Mouse (Mus musculus) limb, embryonic 14.5 days (tissue): ENCODE measurements around the gene Hmgcs1. TPM values are rescaled to one million over a fixed set of nuclear protein-coding genes. Genes with fewer than 3 reads are reported as not detected.

Experiments used
- ATAC-seq: fragments of 200-750 bp; cut with Nextera tagmentation; 2 replicates; pipeline ENCODE4 v1.8.0; 2017; ENCODE audit warnings: low read depth, moderate number of reproducible peaks, moderate TSS enrichment; ENCODE audit not compliant: low FRiP score
- DNase-seq: peaks from one replicate; pipeline ENCODE4 v3.0.0-alpha.2; 2015; ENCODE audit warnings: low spot score
- H3K27ac ChIP-seq: fragments of 300-500 bp; sonication (generic); replicated peaks from 2 replicates; pipeline ENCODE4 v1.5.1; 2014; ENCODE audit warnings: low read depth, mild to moderate bottlenecking, low read length, moderate library complexity, mixed read lengths
- H3K27me3 ChIP-seq: fragments of 300-500 bp; sonication (generic); 2 replicates; pipeline ENCODE4 v1.6.1; 2014; ENCODE audit warnings: low read length, mixed read lengths; ENCODE audit not compliant: control insufficient read depth, insufficient read depth
- H3K36me3 ChIP-seq: fragments of 300-500 bp; sonication (generic); 2 replicates; pipeline ENCODE4 v1.6.1; 2014; ENCODE audit warnings: mild to moderate bottlenecking, low read length, moderate library complexity, mixed read lengths; ENCODE audit not compliant: control insufficient read depth, insufficient read depth
- H3K4me1 ChIP-seq: fragments of 300-500 bp; sonication (generic); 2 replicates; pipeline ENCODE4 v1.6.1; 2014; ENCODE audit warnings: antibody characterized with exemption, low read length, mixed read lengths; ENCODE audit not compliant: control insufficient read depth, insufficient read depth
- H3K4me2 ChIP-seq: fragments of 300-500 bp; sonication (generic); replicated peaks from 2 replicates; pipeline ENCODE4 v1.6.1; 2014; ENCODE audit warnings: low read depth, mild to moderate bottlenecking, low read length, moderate library complexity; ENCODE audit not compliant: severe bottlenecking
- H3K4me3 ChIP-seq: fragments of 300-500 bp; sonication (generic); replicated peaks from 2 replicates; pipeline ENCODE4 v1.5.1; 2014; ENCODE audit warnings: low read length
- H3K9ac ChIP-seq: fragments of 300-500 bp; sonication (generic); 2 replicates; pipeline ENCODE4 v1.6.1; 2014; ENCODE audit warnings: mild to moderate bottlenecking, low read depth, low read length, moderate library complexity; ENCODE audit not compliant: severe bottlenecking
- H3K9me3 ChIP-seq: fragments of 300-500 bp; sonication (generic); 2 replicates; pipeline ENCODE4 v1.6.1; 2016; ENCODE audit warnings: low read length; ENCODE audit not compliant: control insufficient read depth
- POLR2A ChIP-seq: fragments of 200-500 bp; IDR thresholded peaks from 2 replicates; pipeline ENCODE4 v1.8.0; 2012; ENCODE audit warnings: inconsistent platforms, mild to moderate bottlenecking, moderate library complexity, borderline replicate concordance; ENCODE audit not compliant: insufficient read depth, insufficient read length; ENCODE audit errors: extremely low read depth
- WGBS: fragments of 180-500 bp; shearing (Covaris S2); extraction: QIAGEN DNeasy Blood & Tissue Kit; methylation state at CpG from one replicate; pipeline ENCODE4 v1.1.7; 2014; 5-methylcytosine and 5-hydroxymethylcytosine counted together
- polyA plus RNA-seq, 2 experiments: library from polyadenylated mRNA; depleted of rRNA in 1 of 2; stranded (reverse) in 1 of 2; unstranded in 1 of 2; fragments of >200 nt; fragmentation: Nextera tagmentation in 1 of 2; extraction: Ambion mirVana in 1 of 2; gene quantifications; 2 replicates each; pipeline versions ENCODE4 v1.2.1 to v1.2.3; 2012 to 2014

The Hmgcs1 gene
- polyA plus RNA-seq, 2 experiments = 93.0 to 135 TPM

GRCm38 (mm10) chr13:119716105-119716504 is 25.9 kb downstream of the Hmgcs1 start:
- ATAC-seq = no peak
- no peaks in the 10 kb centered on the region for H3K9me3 ChIP-seq
- H3K27me3 ChIP-seq = no peaks in the 10 kb centered on the region
- H3K4me3 ChIP-seq = no peak overlapping the region
- TF ChIP-seq POLR2A = no peak
- H3K4me2 ChIP-seq = no peak overlapping the region
- 84% methylated on average over 2 of the region's 2 CpGs for WGBS
- H3K36me3 ChIP-seq = 0 out of 2 replicates have a peak, but pooled peaks cover 4% of the 10 kb centered on the region
- no peaks in the 10 kb centered on the region for H3K4me1 ChIP-seq
- H3K9ac ChIP-seq = no peak overlapping the region
- DNase-seq = no peak
- no peak overlapping the region for H3K27ac ChIP-seq

DNA sequence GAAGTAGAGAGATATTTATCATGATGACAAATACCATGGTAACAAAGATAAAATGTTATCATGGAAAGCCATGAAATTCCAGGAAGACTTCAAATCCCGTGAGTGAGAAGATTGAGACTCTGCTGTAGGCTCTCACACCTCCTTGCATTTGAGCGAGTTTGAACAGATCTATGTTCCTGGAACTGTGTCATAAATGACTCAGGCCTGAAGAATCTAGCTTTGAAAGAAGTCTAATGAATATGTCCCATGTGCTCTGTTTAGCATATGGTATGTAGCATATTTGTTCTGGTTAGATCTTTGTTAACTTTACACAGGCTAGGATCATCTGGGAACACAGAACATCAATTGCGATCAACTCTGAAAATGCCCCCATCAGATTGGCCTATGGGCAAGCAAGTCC is 32.3 kb downstream of the Hmgcs1 start:
- Histone ChIP-seq H3K27me3 (no peaks in the 10 kb centered on the region), H3K9me3 (no peaks in the 10 kb centered on the region), H3K36me3 (no peaks in the 10 kb centered on the region), H3K27ac (no peak overlapping the region), H3K4me3 (no peak overlapping the region), H3K9ac (no peak overlapping the region), H3K4me2 (no peak overlapping the region), H3K4me1 (no peaks in the 10 kb centered on the region)
- DNase-seq (peak; percentile 38), ATAC-seq (no peak)
- 74% methylated on average over 3 of the region's 3 CpGs for WGBS
- no peak for TF ChIP-seq POLR2A

GRCm38 (mm10) chr13:119723368-119723767 is 33.2 kb downstream of the Hmgcs1 start:
- Histone ChIP-seq H3K4me1 (no peaks in the 10 kb centered on the region), H3K27me3 (no peaks in the 10 kb centered on the region), H3K9me3 (no peaks in the 10 kb centered on the region), H3K27ac (no peak overlapping the region), H3K9ac (no peak overlapping the region), H3K4me3 (no peak overlapping the region), H3K4me2 (no peak overlapping the region), H3K36me3 (no peaks in the 10 kb centered on the region)
- no peak for DNase-seq
- WGBS = 82% methylated on average over 5 of the region's 5 CpGs
- no peak for ATAC-seq
- TF ChIP-seq POLR2A = no peak

GRCm38 (mm10) chr13:119724541-119724940 is 34.4 kb downstream of the Hmgcs1 start:
- Histone ChIP-seq H3K9me3 (no peaks in the 10 kb centered on the region), H3K36me3 (no peaks in the 10 kb centered on the region), H3K27ac (no peak overlapping the region), H3K4me3 (no peak overlapping the region), H3K4me1 (no peaks in the 10 kb centered on the region), H3K4me2 (no peak overlapping the region), H3K27me3 (no peaks in the 10 kb centered on the region), H3K9ac (no peak overlapping the region)
- TF ChIP-seq POLR2A = no peak
- 82% methylated on average over 7 of the region's 7 CpGs for WGBS
- ATAC-seq (no peak), DNase-seq (no peak)

GRCm38 (mm10) chr13:119727608-119728387 is 37.6 kb downstream of the Hmgcs1 start:
- no peak for TF ChIP-seq POLR2A
- Histone ChIP-seq H3K9ac (no peak overlapping the region), H3K9me3 (no peaks in the 10 kb centered on the region), H3K4me3 (no peak overlapping the region), H3K4me1 (no peaks in the 10 kb centered on the region), H3K27ac (no peak overlapping the region), H3K36me3 (no peaks in the 10 kb centered on the region), H3K4me2 (no peak overlapping the region), H3K27me3 (no peaks in the 10 kb centered on the region)
- ATAC-seq = peak; percentile 75; the same call in 1 of the 2 replicates
- WGBS = 76% methylated on average over 26 of the region's 26 CpGs
- no peak for DNase-seq
